Mouse (Mus musculus) heart, adult 2 months (tissue): ENCODE data around the gene Pcsk5.

Source experiments
- CTCF ChIP-seq: fragments of 200-600 bp; IDR thresholded peaks from 2 replicates; pipeline ENCODE4 v1.8.1; 2022; ENCODE audit warnings: antibody characterized with exemption, mild to moderate bottlenecking, moderate library complexity
- EP300 ChIP-seq: fragments of 200-500 bp; IDR thresholded peaks from 2 replicates; pipeline ENCODE4 v1.6.1; 2011; ENCODE audit warnings: low read depth, low read length, control low read depth; ENCODE audit not compliant: insufficient read depth
- POLR2A ChIP-seq: fragments of 200-500 bp; IDR thresholded peaks from 2 replicates; pipeline ENCODE4 v1.6.1; 2011; ENCODE audit warnings: mild to moderate bottlenecking, low read depth, low read length, control low read depth; ENCODE audit not compliant: insufficient read depth

DNA sequence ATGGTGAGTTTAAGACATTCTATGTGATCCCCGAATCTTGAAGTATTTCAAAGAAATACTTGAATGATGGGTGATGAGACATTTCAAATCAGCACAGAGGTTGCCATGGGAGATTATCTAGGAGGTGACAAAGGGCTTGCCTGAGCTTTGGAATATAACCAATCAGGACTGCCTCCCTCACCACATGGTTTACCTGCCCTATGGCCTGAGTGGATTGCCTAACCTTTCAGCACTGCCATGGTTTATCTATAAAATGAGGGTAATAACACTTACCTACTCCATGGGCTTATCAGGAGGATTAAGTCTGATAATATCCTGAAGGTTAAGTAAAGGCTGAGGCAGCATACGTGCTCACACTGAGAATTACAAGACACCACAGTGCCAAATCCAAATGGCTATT lies 61.5 kb downstream of the Pcsk5 start:
- TF ChIP-seq CTCF (no peak), EP300 (no peak), POLR2A (no peak)
